Mouse (Mus musculus) stomach, postnatal 0 days (tissue): ENCODE data around the gene Fem1b.

Source experiments
- CTCF ChIP-seq: IDR thresholded peaks from 2 replicates; pipeline ENCODE4 v1.5.1; 2016; ENCODE audit warnings: antibody characterized with exemption, low read depth, mild to moderate bottlenecking, moderate library complexity
- EP300 ChIP-seq: optimal IDR thresholded peaks from 2 replicates; pipeline ENCODE3; 2016; ENCODE audit warnings: antibody characterized with exemption

- TF ChIP-seq CTCF (no peak), EP300 (no peak)
These were observed 39.0 kb downstream of the Fem1b start for GRCm38 (mm10) chr9:62772746-62773145.
